In the genomic region with DNA sequence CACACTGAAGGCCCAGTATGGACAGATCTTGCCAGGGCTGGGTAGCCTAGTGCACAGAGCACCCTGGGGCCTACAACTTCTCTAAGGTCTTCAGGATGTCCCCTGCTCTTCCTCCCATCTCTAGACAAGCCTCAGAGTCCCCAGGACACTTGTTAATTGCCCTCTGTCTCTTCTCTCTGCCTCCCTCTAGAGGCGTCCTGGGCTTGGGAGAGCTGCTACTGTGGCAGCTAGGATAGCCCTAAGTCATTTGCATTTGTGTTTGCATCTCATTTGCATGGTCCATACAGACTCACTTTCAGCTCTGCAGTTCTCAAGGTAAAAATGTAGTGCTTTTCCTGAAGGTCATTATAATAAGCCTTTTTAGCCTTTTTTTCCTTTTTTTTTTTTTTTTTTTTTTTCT, we compare ENCODE assay signal across 7 mouse cellular contexts. TPM values are rescaled to one million over a fixed set of nuclear protein-coding genes. Genes with fewer than 3 reads are reported as not detected.
DNase-seq lines count a peak whose midpoint lies in the region; ATAC-seq and TF ChIP-seq lines count a peak whose summit lies in the region.

No protein-coding gene starts in this region.

- no peak overlapping the region for H3K4me3 ChIP-seq in heart, embryonic 12.5 days
- no peak overlapping the region for H3K4me3 ChIP-seq in CH12.LX (replicated peaks in 1 of 3; ENCODE audit: low read depth in 2 of 3, low read length in 2 of 3, poor library complexity in 1 of 3)

- H3K9me3 ChIP-seq in heart, embryonic 12.5 days (replicated peaks) = no peaks in the 10 kb centered on the region
- no peaks in the 10 kb centered on the region for H3K9me3 ChIP-seq in CH12.LX (replicated peaks; ENCODE audit: low read length)

- no peak overlapping the region for H3K9ac ChIP-seq in heart, embryonic 12.5 days
- no peak overlapping the region for H3K9ac ChIP-seq in CH12.LX (ENCODE audit: insufficient read depth, low read depth)

- H3K79me2 ChIP-seq in CH12.LX (replicated peaks; ENCODE audit: control insufficient read depth, extremely low read depth, insufficient read depth, poor library complexity, severe bottlenecking) = no peaks in the 10 kb centered on the region

- TF ChIP-seq EP300 in CH12.LX (IDR thresholded peaks at IDR 0.05; ENCODE audit: low read length) = no peak

- peaks cover 45% of the 10 kb centered on the region for H3K27me3 ChIP-seq in heart, embryonic 12.5 days (replicated peaks)
- H3K27me3 ChIP-seq in CH12.LX (replicated peaks) = peaks cover 7% of the 10 kb centered on the region

- no peak for ATAC-seq in heart, embryonic 12.5 days (ENCODE audit: insufficient number of reproducible peaks, low FRiP score)

- H3K4me1 ChIP-seq in heart, embryonic 12.5 days (replicated peaks) = peaks cover 6% of the 10 kb centered on the region
- peaks cover 0 to 9% of the 10 kb centered on the region in 2 experiments; a peak in 2 of 4 replicates for H3K4me1 ChIP-seq in CH12.LX (ENCODE audit: control insufficient read depth in 1 of 2, insufficient read depth in 2 of 2)

- dilution Hi-C loops in CH12.LX (cut with MboI; ENCODE audit: extremely low pct_ligation_motif_present, extremely low pct_unique_long_range_greater_than_20kb, low sequenced_read_pairs) = no loop called here

- in situ Hi-C loops in CH12.LX (cut with MboI; ENCODE audit: low pct_ligation_motif_present, low pct_unique_long_range_greater_than_20kb, low sequenced_read_pairs) = loop anchor here (5.0 kb wide), 1 partner anchor 295 kb away; no protein-coding TSS in a partner anchor

- peak; percentile 24 for TF ChIP-seq RAD21 in CH12.LX (IDR thresholded peaks at IDR 0.05; ENCODE audit: low read depth, low read length)

- no peaks in the 10 kb centered on the region for H3K36me3 ChIP-seq in heart, embryonic 12.5 days
- H3K36me3 ChIP-seq in CH12.LX (replicated peaks in 1 of 2; ENCODE audit: control insufficient read depth in 1 of 2, insufficient read depth in 1 of 2, low read length in 1 of 2) = no peaks in the 10 kb centered on the region

- peak; percentile 52 for DNase-seq in heart, postnatal 4 days
- DNase-seq in CH12.LX (ENCODE audit: extremely low read depth) (peak; percentile 75), NIH3T3 (ENCODE audit: low read depth) (peak; percentile 42)
- DNase-seq in kidney, adult 9 months = peak; percentile 38
- peak; percentile 24 for DNase-seq in retina, postnatal 7 days (ENCODE audit: low read depth, low spot score)
- no peak for DNase-seq in layer of hippocampus, postnatal 36 days

- no peak overlapping the region for H3K27ac ChIP-seq in heart, embryonic 12.5 days (ENCODE audit: poor library complexity, severe bottlenecking)
- no peak overlapping the region for H3K27ac ChIP-seq in CH12.LX (ENCODE audit: insufficient read depth, low read depth)

- peak in 1 of 2 experiments; percentile 61; a peak in 2 of 4 replicates for TF ChIP-seq CTCF in CH12.LX (conservative IDR thresholded peaks at IDR 0.05 in 1 of 2, IDR thresholded peaks at IDR 0.05 in 1 of 2; ENCODE audit: low read depth in 2 of 2, low read length in 2 of 2)

- H3K4me2 ChIP-seq in heart, embryonic 12.5 days = no peak overlapping the region
- H3K4me2 ChIP-seq in CH12.LX (ENCODE audit: insufficient read depth, low read depth, poor library complexity, severe bottlenecking) = no peak overlapping the region

- 33% methylated on average over 1 of the region's 1 CpGs for WGBS in heart, embryonic 12.5 days

- no peak for TF ChIP-seq POLR2A in CH12.LX (IDR thresholded peaks at IDR 0.05; ENCODE audit: low read depth, low read length)

TF ChIP-seq in CH12.LX, 34 proteins besides CTCF, POLR2A, EP300 and RAD21:
- TF ChIP-seq GABPA (IDR thresholded peaks at IDR 0.05; ENCODE audit: insufficient replicate concordance, low read depth, low read length) (no peak), SMC3 (IDR thresholded peaks at IDR 0.05; ENCODE audit: low read depth, low read length) (peak; percentile 36), ZNF384 (IDR thresholded peaks at IDR 0.05; ENCODE audit: low read depth, low read length) (peak; percentile 61), E2F4 (IDR thresholded peaks at IDR 0.05; ENCODE audit: insufficient replicate concordance, low read depth, low read length) (no peak)

RNA-seq across cellular contexts. Expression of a gene that starts 11.7 kb away (rescaled TPM):
- 1 to 10 TPM; 1.0 to 1.7 TPM for total RNA-seq in heart, postnatal 4 days (2021)
- polyA plus RNA-seq in heart, embryonic 12.5 days (2016; fragmentation: Nextera tagmentation; extraction: Ambion mirVana) = 0.37 and 0.65 TPM in 2 replicates
- 0.04 TPM in 2 replicates for total RNA-seq in CH12.LX (2012; rRNA removed)
- total RNA-seq in CH12.LX (2014; rRNA removed) = not detected in 2 replicates
- 0.19 and 0.59 TPM in 2 replicates for polyA plus RNA-seq in CH12.LX (2012; ENCODE audit: insufficient read length, low read depth)
- 10 to 100 TPM; 16.3 to 16.7 TPM for total RNA-seq in layer of hippocampus, postnatal 36 days (2021)

RNA-seq across cellular contexts. Expression of a gene that starts 56.0 kb away (rescaled TPM):
- 10 to 100 TPM; 21.6 to 22.1 TPM for total RNA-seq in heart, postnatal 4 days (2021)
- 21.2 and 24.3 TPM in 2 replicates for polyA plus RNA-seq in heart, embryonic 12.5 days (2016; fragmentation: Nextera tagmentation; extraction: Ambion mirVana)
- total RNA-seq in CH12.LX (2012; rRNA removed) (8.8 and 9.0 TPM in 2 replicates), CH12.LX (2014; rRNA removed) (6.6 and 6.8 TPM in 2 replicates)
- polyA plus RNA-seq in CH12.LX (2012; ENCODE audit: insufficient read length, low read depth) = 9.5 and 9.6 TPM in 2 replicates
- 10 to 100 TPM; 28.6 to 30.3 TPM for total RNA-seq in layer of hippocampus, postnatal 36 days (2021)

Comparison
In these comparisons a context has a peak if more than half of its experiments do, and no peak if none do; other contexts are left out.
1. DNase-seq: peak in heart, postnatal 4 days (single experiment), CH12.LX (single experiment), NIH3T3 (single experiment), kidney, adult 9 months (single experiment) and retina, postnatal 7 days (single experiment); none in layer of hippocampus, postnatal 36 days (0 of 2).
2. RNA of a gene that starts 11.7 kb away (total RNA-seq): 16.3 to 16.7 TPM in layer of hippocampus, postnatal 36 days; 1.0 to 1.7 TPM in heart, postnatal 4 days and 0.04 TPM in CH12.LX; every median in the first group is over 4 times any median in the second.